Mouse (Mus musculus) myocyte (in vitro differentiated cells): Measurements from ENCODE around the gene Nmu.

Experiments
- CEBPB ChIP-seq: IDR thresholded peaks from 2 replicates; pipeline ENCODE4 v1.6.1; 2011; ENCODE audit warnings: mild to moderate bottlenecking, moderate library complexity; ENCODE audit not compliant: poor library complexity, insufficient read depth, severe bottlenecking
- E2F4 ChIP-seq: IDR thresholded peaks from one replicate; pipeline ENCODE4 v1.6.1; 2011; ENCODE audit warnings: mild to moderate bottlenecking, control low read depth, moderate library complexity; ENCODE audit not compliant: insufficient read depth

GRCm38 (mm10) chr5:76369215-76369840 lies 5.7 kb upstream of the Nmu start:
- TF ChIP-seq CEBPB (no peak), E2F4 (no peak)
